Mouse (Mus musculus) embryonic facial prominence, embryonic 10.5 days (tissue): ENCODE measurements around the gene Ifrd1. TPM values are rescaled to one million over a fixed set of nuclear protein-coding genes. Genes with fewer than 3 reads are reported as not detected.
"Not testable (repeated sequence)": the region's sequence is repeated elsewhere in the genome, so short reads cannot be mapped to it uniquely, and the experiment has no call there.

Source experiments
- DNase-seq: peaks from one replicate; pipeline ENCODE4 v3.0.0-alpha.2; 2017; ENCODE audit warnings: low spot score
- H3K27ac ChIP-seq: fragments of 300-500 bp; sonication (generic); replicated peaks from 2 replicates; pipeline ENCODE4 v1.5.1; 2016; ENCODE audit warnings: mild to moderate bottlenecking
- H3K27me3 ChIP-seq: fragments of 300-500 bp; sonication (generic); replicated peaks from 2 replicates; pipeline ENCODE4 v1.6.1; 2016; ENCODE audit warnings: low read depth, mild to moderate bottlenecking; ENCODE audit not compliant: poor library complexity, severe bottlenecking
- H3K36me3 ChIP-seq: fragments of 300-500 bp; sonication (generic); replicated peaks from 2 replicates; pipeline ENCODE4 v1.6.1; 2016; ENCODE audit warnings: mild to moderate bottlenecking, moderate library complexity
- H3K4me1 ChIP-seq: fragments of 300-500 bp; sonication (generic); 2 replicates; pipeline ENCODE4 v1.6.1; 2016
- H3K4me3 ChIP-seq: fragments of 300-500 bp; sonication (generic); 2 replicates; pipeline ENCODE4 v1.5.1; 2016; ENCODE audit warnings: mild to moderate bottlenecking, moderate library complexity
- H3K9me3 ChIP-seq: fragments of 300-500 bp; sonication (generic); 2 replicates; pipeline ENCODE4 v1.6.1; 2016; ENCODE audit warnings: mild to moderate bottlenecking
- WGBS: fragments of 180-500 bp; shearing (Covaris S2); methylation state at CpG from one replicate; pipeline ENCODE4 v1.1.7; 2016; 5-methylcytosine and 5-hydroxymethylcytosine counted together
- microRNA counts: library from miRNA; unstranded; fragments of <30 nt; microRNA quantifications from one replicate; lab custom pipeline; 2017
- microRNA-seq: library from miRNA; unstranded; fragments of <30 nt; microRNA quantifications from one replicate; pipeline ENCODE4, GENCODE M21; 2017
- polyA plus RNA-seq: library from polyadenylated mRNA; unstranded; fragments of >200 nt; fragmentation: Nextera tagmentation; extraction: Ambion mirVana; gene quantifications from 2 replicates; pipeline ENCODE4 v1.2.1, GENCODE M21; 2016

Ifrd1 gene
- polyA plus RNA-seq, 1 experiment from 2014 or later = 111 TPM

- not testable (repeated sequence) for DNase-seq, H3K4me3 ChIP-seq
Observed at GRCm38 (mm10) chr12:40175171-40175570, 73.1 kb downstream of the Ifrd1 start.

DNA sequence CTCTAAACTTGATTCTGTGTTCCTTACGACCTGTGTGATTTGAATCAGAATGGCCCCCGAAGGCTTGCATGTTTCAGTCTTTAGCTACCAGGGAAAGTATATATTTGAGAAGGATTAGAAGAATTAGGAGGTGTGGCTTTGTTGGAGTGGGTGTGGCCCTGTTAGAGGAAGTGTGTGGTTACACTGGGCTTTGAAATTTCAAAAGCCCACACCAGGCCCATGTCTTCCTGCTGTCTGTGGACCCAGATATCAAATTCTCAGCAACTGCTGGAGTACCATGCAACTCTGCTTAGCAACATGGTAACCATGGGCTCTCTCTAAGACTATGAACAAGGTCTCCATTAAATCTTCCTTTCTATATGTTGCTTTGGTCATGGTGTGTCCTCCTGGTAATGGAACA, 76.7 kb downstream of the Ifrd1 start:
- H3K36me3 ChIP-seq = no peaks in the 10 kb centered on the region
- H3K4me3 ChIP-seq = no peak overlapping the region
- H3K4me1 ChIP-seq = no peaks in the 10 kb centered on the region
- 90% methylated on average over 2 of the region's 2 CpGs for WGBS
- H3K27ac ChIP-seq = no peak overlapping the region
- no peaks in the 10 kb centered on the region for H3K27me3 ChIP-seq
- DNase-seq = no peak
- H3K9me3 ChIP-seq = no peaks in the 10 kb centered on the region

More at GRCm38 (mm10) chr12:40175171-40175570, 73.1 kb downstream of the Ifrd1 start:
- H3K9me3 ChIP-seq, H3K36me3 ChIP-seq, H3K4me1 ChIP-seq, H3K27me3 ChIP-seq, H3K27ac ChIP-seq: not testable (repeated sequence)
- WGBS = 77% methylated on average over 1 of the region's 1 CpGs

GRCm38 (mm10) chr12:40169675-40170074, 78.6 kb downstream of the Ifrd1 start:
- no peaks in the 10 kb centered on the region for H3K36me3 ChIP-seq
- H3K9me3 ChIP-seq = no peaks in the 10 kb centered on the region
- H3K27me3 ChIP-seq = no peaks in the 10 kb centered on the region
- H3K4me1 ChIP-seq = no peaks in the 10 kb centered on the region
- DNase-seq = no peak
- 96% methylated on average over 1 of the region's 1 CpGs for WGBS
- no peak overlapping the region for H3K27ac ChIP-seq
- no peak overlapping the region for H3K4me3 ChIP-seq

GRCm38 (mm10) chr12:40164621-40165020, 83.7 kb downstream of the Ifrd1 start:
- no peaks in the 10 kb centered on the region for H3K36me3 ChIP-seq
- no peak overlapping the region for H3K4me3 ChIP-seq
- H3K4me1 ChIP-seq = no peaks in the 10 kb centered on the region
- H3K27me3 ChIP-seq = no peaks in the 10 kb centered on the region
- 19% methylated on average over 2 of the region's 2 CpGs for WGBS
- no peaks in the 10 kb centered on the region for H3K9me3 ChIP-seq
- DNase-seq = no peak
- no peak overlapping the region for H3K27ac ChIP-seq

- no peak overlapping the region for H3K4me3 ChIP-seq
- H3K27me3 ChIP-seq = no peaks in the 10 kb centered on the region
- WGBS = 80% methylated on average over 2 of the region's 2 CpGs
- no peaks in the 10 kb centered on the region for H3K36me3 ChIP-seq
- no peak overlapping the region for H3K27ac ChIP-seq
- no peak for DNase-seq
- no peaks in the 10 kb centered on the region for H3K4me1 ChIP-seq
- H3K9me3 ChIP-seq = no peaks in the 10 kb centered on the region
Observed at GRCm38 (mm10) chr12:40160777-40161176, 87.5 kb downstream of the Ifrd1 start.

DNA sequence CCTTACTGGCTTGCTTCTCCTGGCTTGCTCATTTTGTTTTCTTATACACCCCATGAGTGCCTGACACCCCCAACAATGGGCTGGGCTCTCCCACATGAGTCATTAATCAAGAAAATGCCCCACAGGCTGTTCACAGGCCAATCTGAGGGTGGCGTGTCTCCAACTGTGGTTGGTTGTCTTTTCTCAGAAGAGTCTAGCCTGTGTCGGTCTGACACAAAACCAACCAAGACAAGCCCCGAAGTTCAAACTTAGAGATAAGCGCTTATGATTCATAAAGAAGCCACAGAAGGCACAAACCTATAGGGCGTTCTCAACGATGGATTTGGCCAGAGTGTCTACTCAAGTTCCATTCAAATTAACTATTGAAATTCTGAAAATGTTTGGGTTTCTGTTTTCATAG, 94.1 kb downstream of the Ifrd1 start:
- H3K4me1 ChIP-seq = peaks cover 3% of the 10 kb centered on the region; the same call in 1 of the 2 replicates
- WGBS = 94% methylated on average over 6 of the region's 6 CpGs
- H3K9me3 ChIP-seq = no peaks in the 10 kb centered on the region
- no peak overlapping the region for H3K27ac ChIP-seq
- no peaks in the 10 kb centered on the region for H3K27me3 ChIP-seq
- H3K36me3 ChIP-seq = no peaks in the 10 kb centered on the region
- H3K4me3 ChIP-seq = no peak overlapping the region
- DNase-seq = no peak

DNA sequence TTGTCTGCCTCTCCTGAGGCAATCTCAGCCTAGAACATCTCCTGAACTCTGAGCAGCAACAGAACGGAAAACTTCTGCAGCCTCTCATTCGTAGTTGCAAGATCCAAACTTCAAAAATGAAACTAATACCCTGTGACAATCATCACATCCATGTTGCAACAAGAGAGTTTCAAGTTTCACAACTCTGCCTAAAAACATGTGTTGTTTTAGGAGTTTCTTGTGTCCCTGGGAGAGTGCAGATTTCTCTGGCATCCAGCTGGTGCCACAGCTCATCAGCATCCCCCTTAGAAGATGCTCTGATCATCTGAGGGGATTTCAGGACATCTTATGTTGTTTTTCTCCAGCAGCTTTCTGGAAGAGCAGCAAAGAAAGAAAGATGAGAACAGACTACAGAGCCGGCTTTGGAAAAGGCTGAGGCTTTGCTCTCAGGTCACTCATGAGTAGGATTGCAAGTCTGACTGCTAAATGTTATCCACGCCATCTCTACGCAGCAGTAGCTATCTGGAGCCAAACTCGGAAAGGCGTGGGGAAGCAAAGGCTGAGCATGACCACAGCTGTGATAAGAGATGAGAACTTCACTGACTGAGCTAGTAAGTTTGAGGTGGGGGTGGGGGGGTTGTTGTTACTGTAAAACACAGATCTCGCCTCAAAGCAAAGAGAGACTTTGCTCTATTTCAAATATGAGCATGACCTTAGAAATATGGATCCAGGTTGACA, 95.8 kb downstream of the Ifrd1 start:
- H3K36me3 ChIP-seq = no peaks in the 10 kb centered on the region
- DNase-seq = no peak
- H3K4me1 ChIP-seq = peaks cover 3% of the 10 kb centered on the region; the same call in 1 of the 2 replicates
- WGBS = 72% methylated on average over 8 of the region's 8 CpGs
- H3K4me3 ChIP-seq = no peak overlapping the region
- no peaks in the 10 kb centered on the region for H3K27me3 ChIP-seq
- H3K9me3 ChIP-seq = no peaks in the 10 kb centered on the region
- no peak overlapping the region for H3K27ac ChIP-seq

MicroRNAs encoded within 50 kb of the gene (microRNA counts, 519-probe panel; counts per million panel counts)
- microRNA mmu-miR-1938 (lab: Ali Mortazavi, UCI) = 188 counts per million, percentile 57 among the panel's probes with 10 or more counts

Small RNAs within 50 kb of the gene (microRNA-seq; reads per million reads assigned to microRNA genes)
- 1.2 reads per million for gene Mir1938

Other genes starting within 250 kb of the Ifrd1 start
- 23.5 and 23.8 TPM in 2 replicates for gene Arl4a, start 210.5 kb downstream of the Ifrd1 start, polyA plus RNA-seq
- 0.05 TPM in 1 of 2 replicates, not detected in the other for gene Scin, start 114.3 kb downstream of the Ifrd1 start, polyA plus RNA-seq
- gene Lsmem1, start 49.0 kb downstream of the Ifrd1 start, polyA plus RNA-seq = not detected in 2 replicates
- gene Zfp277, start 197.4 kb upstream of the Ifrd1 start, polyA plus RNA-seq = 39.0 and 39.9 TPM in 2 replicates
- gene Dock4, start 197.4 kb upstream of the Ifrd1 start, polyA plus RNA-seq = 18.1 and 19.5 TPM in 2 replicates